Mouse (Mus musculus): ENCODE data around the gene Spint2.
"Not testable (repeated sequence)": the region's sequence is repeated elsewhere in the genome, so short reads cannot be mapped to it uniquely, and the experiment has no call there.

Gene Spint2

GRCm38 (mm10) chr7:29211013-29211412 is 70.7 kb downstream of the Spint2 start:
- not testable (repeated sequence) for DNase-seq (ENCODE audit: low read depth, low spot score)
